Mouse (Mus musculus) urinary bladder, adult 18-20 months (tissue): ENCODE measurements around the gene Slc4a1.

Experiments
- DNase-seq, 2 experiments: peaks; one replicate each; pipeline ENCODE4 v3.0.0; 2022; ENCODE audit warnings: low spot score in 2 of 2, mixed read lengths in 2 of 2

Slc4a1 gene

DNA sequence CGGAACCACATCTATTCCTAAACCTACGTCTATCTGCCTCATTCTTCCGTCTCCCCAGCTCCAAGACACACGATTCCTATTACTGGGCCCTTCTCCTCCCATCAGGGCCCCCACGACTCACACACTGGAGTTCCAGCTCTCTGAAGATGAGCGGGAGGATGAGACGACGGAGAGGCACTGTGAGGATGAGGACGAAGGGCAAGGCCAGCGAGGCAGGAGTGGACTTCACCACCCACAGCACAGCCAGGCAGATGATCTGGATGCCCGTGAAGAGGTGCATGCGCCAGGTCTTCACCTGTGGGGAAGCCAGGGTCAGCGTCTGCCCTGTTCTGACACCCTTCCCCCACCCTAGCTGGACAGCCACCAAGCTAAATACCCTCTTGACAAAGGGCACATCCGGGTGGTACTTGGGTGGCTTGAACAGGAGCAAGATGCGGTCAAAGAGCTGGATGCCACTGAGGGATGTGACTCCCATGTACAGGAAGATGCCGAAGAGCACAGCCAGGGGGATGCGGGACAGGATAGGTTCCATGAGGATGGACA, 15.0 kb downstream of the Slc4a1 start:
- no peak for DNase-seq

DNA sequence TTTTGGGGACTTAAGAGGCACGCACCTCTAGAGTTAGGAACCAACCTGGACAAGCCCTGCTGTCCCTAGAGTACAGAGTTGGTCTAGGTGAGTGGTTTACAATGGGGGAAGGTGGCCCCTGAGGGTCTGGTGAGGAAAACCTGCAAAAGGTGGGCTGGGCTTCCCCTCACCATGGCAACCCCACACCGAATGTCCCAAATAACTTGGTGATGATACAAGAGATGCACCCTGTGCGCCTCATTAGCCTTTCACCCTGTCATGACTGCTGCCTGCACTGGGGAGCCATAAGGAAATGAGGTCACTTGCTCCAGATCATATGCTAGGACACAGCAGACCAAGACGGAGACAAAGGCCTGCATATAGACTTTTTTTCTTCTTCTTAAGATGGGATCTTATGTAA, 15.6 kb downstream of the Slc4a1 start:
- DNase-seq, result no peak

DNA sequence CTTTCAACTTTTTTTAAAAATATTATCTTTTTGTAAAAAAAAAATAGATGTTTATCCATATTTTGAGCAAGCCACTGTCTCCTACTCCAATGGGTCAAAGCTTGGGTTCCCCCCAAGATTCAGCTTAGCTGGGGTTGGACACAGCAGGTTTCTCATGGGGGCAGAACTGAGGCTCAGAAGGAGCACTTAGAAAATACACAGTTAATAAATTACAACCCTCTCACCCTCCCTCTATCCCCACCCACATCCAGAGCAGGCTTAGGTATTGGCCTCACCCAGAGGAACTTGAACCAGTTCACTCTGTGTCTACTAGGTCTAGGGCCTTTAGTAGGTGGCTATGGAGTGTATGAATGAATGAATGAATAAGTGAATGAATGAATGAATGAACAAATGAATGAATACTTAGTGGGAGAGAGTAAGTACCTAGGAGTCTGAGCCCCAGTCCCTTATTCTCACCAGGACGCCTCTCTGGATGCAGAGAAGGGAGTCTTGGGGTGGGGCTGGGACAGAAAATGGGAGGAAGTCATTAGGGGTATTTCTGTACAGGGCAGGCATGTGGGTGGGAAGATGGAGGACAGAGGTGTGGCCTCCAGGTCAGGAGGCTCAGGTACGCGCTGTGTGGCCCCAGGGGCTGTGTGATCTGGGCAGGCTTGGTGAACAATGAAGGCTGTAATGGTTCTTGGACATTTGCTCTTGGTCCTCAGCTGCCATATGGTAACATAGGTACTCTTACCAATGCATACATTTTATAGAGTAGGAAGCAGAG, 16.6 kb downstream of the Slc4a1 start:
- no peak for DNase-seq

DNA sequence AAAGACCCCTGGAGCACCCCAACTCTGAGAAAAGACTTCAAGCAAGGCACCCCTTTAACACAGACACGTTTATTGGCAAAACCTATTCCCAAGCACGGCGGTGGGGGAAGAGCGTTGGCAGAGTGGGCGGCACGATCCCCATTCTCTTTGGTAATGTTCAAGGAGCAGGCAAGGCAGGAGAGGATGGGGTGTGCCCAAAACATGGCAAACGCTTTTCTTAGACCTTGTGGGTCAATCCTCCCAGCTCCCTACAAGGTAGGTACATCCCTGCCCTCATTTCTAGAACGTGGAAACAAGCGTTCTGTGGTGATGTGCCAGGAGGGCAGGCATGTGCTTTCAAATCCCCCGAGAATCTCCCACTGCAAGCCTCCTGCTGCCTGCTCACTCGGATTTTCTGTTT, 17.2 kb downstream of the Slc4a1 start:
- DNase-seq, result no peak

DNA sequence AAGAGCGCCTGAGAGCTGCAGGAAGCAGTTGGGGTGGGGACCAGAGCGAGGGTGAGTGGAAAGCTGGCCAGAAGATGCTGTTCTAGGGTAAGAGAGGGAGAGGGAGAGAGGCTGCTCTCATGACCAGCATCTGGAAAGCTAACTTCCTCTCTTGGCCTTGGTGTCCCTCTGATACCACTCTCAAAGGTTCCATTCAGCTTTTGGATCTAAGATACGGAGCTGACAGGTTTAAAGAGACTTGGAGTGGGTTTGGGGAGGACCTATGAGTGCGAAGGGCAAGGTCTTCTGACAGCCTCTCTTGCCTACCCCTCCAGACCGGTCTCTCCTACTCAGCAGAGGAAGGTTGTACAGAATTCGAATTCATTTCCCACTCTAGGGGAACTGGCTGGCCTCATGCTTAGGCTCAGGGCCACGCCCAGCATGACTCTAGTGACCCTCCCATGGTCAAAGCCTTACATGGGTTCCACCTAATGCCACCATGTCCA, 17.9 kb downstream of the Slc4a1 start:
- DNase-seq, result no peak

DNA sequence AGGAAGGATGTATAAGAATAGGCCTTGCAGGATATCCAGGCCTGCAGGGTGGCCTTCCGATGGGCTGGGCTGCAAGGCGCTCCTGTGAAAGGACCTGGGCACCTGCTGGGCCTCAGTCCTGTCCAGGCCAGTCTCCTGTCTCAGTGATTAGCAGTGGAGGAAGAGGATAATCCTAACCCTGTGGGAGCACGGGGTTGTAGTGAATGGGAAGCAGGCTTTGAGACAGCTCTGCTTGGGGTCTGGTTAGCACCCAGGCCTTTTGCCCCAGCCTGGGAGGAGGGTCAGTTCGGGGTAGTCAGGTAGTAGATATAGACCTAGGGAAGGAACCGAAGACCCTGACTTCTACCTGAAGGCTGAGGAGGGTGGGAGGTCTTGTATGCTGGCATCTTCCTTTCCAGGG, 18.3 kb downstream of the Slc4a1 start:
- no peak for DNase-seq

DNA sequence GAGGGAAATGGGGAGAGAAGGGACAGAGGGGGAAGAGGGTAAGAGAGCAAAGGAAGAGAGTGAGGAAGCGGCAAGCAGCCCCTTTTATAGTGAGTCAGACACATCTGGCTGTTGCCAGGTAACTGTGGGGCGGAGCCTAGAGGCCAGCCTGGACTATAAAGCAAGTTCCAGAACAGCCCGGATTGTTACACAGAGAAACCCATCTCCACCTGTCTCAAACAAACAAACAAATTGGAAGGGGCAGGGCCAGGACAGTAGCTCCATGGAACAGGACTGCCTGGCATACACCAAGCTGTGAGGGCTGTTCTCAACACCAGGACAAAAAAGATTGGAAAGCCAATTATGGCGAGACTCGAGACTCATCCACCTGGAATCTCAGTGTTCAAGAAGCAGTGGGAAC, 19.1 kb downstream of the Slc4a1 start:
- DNase-seq, result no peak

DNA sequence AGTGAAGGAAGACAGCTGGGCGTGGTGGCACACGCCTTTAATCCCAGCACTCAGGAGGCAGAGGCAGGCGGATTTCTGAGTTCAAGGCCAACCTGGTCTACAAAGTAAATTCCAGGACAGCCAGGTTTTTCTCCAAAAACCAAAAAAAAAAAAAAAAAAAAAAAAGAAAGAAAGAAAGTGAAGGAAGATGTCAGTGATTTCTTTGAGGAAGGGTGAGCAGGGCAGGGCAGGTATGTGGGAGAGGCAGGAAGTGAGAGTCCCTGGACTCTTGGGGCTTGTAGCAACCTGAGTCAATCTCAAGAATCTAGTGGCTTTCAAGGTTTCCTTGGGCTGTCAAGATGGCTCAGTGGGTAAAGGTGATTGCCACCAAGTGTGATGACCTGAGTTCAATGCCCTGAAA, 21.5 kb downstream of the Slc4a1 start:
- DNase-seq, result no peak

DNA sequence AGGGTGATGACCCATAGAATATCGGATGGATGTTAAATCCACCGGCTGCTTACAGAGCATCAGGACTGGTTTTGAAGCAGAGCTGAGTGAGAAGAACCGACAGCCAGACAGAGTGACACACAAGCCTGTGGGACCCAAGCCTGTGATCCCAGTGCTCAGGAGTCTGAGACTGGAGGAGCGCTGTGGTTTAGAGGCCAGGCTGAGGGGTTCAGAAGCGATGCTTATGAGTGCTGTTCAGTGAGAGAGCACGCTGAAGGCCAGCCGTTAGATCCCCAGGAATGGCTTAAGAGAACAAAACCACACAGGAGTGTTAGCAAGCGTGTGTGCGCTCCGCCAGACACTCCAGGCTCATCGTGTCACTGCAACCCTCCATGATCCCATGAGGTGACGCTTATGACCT, 23.3 kb downstream of the Slc4a1 start:
- DNase-seq, result no peak

DNA sequence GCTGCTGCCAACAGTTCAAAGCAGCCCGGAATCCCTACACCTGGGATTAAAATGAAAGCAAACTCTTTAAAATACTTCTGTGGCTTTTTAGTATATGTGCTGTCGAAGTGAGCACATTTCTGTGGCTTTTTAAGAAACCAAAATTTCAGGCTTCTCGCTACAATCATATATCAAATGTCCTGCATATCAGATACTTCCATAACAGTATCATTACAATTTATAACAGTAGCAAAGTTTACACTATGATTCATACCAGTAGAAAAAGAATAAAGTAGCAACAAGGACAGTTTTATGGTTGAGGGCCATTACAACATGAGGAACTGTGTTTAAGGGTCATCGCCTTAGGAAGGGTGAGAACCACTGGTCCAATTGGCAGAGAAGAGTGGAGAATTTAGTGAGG, 24.9 kb downstream of the Slc4a1 start:
- DNase-seq, result no peak

DNA sequence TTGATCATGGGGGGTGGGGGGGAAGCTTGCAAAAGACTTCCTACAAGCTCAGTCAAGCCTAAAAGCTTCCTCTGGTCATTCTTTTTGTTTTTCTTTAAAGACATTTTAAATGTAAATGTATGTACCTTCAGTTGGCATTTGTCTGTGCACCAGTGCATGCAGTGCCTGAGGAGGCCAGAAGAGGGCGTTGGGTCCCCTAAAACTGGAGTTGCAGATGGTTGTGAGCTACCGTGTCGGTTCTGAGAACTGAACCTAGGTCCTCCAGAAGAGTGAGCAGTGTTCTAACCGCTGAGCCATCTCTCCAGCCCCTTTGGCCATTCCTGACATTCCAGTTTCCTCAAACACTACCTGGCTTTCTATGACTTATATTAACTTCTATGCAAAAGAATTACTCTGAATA, 26.4 kb downstream of the Slc4a1 start:
- DNase-seq, result no peak

DNA sequence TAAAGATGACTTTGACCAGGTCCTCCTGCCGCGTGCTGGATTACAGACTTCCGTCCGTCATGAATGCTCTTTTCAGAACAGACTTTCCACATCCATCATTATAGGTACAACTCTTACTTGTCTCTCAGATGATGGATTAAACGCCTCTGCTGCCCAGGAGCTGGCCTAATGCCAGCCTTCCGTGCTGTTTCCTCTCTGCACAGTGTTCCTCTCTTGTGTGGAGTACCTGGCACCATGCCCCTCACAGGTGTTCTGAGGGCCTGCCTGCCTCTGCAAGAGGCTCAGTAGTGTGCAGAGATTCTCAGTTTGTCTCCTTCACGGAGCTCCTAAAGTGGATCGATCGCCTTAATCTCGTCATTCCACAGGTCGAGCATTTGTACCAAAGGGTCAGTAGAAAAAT, 26.8 kb downstream of the Slc4a1 start:
- DNase-seq, result no peak

DNA sequence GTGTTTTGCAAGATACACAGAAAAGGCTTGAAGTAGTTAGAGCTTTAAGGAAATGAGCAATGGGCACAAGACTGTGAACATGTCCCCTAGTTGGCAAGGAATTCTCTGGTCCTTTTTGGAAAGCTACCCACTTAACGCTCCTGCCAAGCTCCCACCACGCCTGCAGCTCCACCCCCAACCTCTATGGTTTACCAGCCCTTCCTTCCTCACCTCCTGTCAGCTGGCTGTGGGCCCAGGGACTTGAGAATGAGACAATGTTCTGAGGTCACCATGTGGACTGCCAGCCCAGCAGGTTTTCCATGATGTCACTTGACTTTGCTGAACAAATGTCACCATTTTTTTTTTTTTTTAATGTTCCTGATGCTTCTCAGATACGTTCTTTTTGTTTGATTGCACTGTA, 27.4 kb downstream of the Slc4a1 start:
- DNase-seq, result no peak

DNA sequence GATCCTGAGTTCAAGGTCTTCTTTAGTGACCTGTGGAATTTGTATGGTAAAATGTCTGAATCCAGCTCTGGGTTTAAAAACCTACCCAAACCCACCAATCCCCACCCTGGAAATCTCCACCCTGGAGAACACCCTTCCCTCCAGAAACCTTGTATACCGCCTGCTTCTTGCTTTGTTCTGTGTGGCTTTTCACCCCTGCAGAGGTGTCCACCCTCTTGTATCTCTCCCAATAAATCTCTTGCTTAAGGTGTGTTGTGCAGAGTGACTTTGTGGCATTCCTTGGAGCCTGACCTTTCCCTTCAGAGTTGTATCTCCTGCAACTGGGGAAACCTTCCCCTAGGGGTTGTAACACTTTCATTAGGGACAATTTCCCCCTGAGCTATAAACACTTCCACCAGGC, 28.1 kb downstream of the Slc4a1 start:
- DNase-seq, result no peak

DNA sequence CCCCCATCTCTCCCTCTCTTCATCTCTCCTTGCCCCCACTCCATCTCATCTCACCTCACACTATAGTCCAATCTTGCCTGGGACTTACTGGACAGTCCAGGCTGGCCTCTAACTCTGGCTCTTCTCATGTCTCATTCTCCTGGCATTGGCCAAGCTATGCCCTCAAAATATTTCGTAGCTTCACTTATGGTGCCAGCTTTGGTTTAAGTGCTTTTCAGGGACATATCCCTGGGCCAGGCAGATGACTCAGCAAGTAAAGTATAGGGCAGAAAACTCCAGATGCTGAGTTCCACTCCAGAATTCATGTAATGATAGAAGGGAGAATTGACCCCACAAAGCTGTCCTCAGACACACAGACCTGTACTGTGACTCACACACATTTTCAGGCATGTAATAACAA, 29.8 kb downstream of the Slc4a1 start:
- DNase-seq, result no peak

DNA sequence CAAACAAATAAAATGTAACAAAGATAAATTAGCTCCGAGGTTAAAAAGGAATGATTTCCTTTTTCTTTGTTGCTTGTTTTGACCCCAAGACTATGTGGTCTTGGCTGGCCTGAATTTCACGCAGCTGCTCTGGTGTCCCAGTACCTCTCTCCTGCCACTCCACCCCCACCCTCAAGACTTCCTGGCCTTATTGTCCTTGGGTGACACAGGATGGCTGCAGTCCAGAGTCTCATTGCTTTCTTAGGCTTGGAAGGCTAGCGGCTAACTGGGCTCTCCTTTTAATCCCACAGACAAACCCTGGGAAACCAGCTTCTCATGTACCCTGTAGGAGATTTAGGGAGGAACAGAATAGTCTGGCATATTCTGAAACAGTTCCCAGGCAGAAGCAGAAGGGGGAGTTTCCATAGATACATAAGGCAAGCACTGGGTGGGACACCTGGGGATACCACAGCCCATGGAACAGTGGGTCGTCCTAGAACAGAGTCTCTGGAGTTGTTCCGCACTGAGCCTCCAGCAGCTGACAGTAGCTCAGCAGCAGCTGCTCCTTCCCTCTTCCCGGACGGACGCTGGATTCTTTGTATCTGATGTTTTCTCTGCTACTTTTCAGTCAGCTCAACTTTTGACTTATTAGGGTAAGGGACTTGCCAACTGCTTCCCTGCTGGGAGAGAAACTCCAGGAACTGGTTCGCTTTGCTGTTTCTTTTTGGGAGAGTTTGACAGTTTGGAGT, 30.9 kb downstream of the Slc4a1 start:
- no peak for DNase-seq

DNA sequence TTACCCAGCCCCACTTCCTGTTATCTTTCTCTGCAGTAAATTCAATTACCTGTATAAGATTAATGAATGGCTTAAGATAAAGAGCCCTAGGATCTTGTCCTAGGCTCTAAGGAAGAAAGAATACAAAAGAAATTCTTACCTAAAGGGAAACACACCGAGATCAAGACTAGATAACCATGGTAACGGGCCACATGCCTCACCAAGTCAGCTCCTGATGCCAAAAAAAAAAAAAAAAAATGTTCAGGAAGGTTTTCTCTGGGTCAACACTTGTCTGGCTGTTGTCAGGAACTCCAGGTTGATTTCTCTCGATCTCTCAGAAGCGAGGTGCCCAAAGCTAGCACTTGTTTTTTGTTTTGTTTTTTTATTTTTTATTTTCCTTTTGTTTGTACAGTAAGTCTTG, 32.0 kb downstream of the Slc4a1 start:
- DNase-seq, result no peak

DNA sequence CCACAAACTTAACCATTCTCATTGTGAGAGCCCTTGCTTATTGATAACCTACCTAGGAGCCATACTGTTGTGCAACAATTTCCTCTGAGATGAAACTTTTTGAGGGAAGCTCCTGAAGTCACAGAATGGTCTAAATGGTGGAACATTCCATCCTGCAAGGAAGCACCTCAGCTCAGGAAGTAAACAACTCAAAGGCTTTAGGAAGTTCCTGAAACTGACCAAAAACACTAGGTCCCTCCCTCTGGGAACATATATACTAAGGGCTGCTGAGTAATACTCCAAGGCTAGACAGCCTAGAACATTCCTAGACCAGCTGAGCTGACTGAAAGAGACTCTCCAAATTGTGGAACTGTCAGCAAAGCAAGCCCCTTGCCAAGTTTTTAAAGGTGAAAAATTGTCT, 32.9 kb downstream of the Slc4a1 start:
- DNase-seq, result no peak

DNA sequence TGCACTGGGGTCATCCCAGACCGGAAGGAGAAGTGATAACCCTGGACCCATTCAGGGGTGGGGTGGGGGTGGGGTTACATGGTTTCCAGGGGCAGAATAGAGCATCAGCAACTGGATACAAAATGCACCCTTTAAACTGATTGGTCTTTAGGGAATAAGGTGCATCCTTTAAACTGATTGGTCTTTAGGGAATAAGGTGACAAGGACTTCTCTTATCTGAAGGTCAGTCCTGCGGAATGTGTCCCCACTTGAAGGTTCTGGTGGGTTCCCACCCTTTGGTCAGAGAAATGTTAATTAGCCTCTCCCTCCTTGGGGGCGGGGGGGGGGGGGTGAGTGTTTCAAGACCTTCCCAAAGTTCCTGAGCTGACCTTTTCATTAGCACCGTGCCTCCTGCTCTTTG, 34.2 kb downstream of the Slc4a1 start:
- no peak for DNase-seq

DNA sequence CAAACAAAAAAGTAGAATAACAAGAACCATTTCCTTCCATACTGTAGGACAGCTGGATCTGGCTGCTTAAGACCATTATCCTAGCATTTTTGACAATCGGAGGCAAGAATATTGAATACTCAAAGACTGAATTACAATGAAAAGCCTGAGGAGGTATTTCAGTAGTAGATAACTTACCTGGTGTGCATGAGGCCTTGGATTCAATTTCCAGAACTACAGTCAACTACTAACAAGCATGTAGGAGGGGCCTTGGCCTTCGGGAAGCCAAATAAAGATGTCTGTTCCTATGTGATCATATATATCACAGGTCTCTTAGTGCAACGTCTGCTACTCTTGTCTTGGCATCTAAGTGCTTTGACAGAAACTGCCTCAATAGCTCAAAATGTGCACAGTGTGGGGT, 36.0 kb downstream of the Slc4a1 start:
- no peak for DNase-seq

DNA sequence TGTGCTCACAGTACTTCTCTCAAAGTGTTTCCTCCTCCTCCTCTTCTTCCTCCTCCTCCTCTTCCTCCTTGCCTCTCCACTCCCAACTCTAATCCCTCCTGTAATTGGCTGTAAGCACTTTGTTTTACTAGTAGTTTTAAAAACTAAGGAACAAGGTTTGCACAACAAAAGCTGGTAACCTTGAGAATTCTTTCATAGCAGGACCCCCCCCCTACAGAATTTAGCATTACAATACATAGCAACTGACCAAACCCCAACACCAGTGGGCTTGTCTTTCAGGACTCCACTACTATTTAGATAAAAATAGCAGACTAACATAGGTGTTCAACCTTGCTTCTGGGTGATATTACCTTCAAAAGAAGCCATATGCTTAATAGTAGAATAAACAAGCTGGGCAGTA, 36.5 kb downstream of the Slc4a1 start:
- no peak for DNase-seq

DNA sequence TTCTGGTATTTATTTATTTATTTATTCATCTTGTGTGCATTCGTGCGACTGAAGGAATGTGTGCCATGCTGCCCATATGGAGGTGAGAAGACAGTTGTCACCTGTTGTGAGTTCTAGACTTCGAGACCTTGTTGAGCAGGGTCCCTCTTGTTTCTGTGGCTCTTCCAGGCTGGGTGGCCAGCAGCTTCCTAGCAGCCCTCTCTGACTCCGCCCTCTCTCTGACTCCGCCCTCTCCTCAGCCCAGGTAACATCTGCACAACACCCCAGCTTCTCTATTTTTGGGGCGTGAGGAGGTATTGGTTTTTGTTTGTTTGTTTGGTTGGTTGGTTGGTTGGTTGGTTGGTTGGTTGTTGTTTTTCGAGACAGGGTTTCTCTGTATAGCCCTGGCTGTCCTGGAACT, 38.2 kb downstream of the Slc4a1 start:
- DNase-seq, result no peak

DNA sequence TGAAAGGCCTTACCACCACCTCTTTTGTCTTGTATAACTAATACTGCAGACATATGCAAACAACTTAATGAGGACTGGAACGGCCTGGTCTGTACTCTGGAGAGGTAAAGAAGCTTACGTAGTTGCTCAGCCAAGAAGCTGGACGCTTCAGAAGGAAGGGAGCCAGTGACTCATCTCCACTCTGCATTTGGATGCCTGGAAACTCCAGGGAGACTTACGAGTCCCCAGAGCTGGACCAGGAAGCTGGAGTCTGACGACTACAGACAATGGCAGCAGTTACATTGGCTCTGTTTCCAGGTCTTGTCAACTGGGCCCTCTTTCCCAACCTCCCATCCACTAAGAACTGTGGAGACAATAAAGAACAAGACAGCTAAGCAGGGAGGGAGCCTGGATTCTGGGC, 38.8 kb downstream of the Slc4a1 start:
- DNase-seq, result no peak
